Mouse (Mus musculus) stomach, embryonic 15.5 days (tissue): ENCODE data around the gene Sept4. TPM values are rescaled to one million over a fixed set of nuclear protein-coding genes. Genes with fewer than 3 reads are reported as not detected.
A peak's percentile ranks its signal among the peaks of the same experiment; 100 is the strongest.

Experiments used
- ATAC-seq: fragments of 200-750 bp; cut with Nextera tagmentation; 2 replicates; pipeline ENCODE4 v1.8.0; 2017; ENCODE audit warnings: low read depth, moderate number of reproducible peaks, moderate TSS enrichment; ENCODE audit not compliant: insufficient read depth, low FRiP score
- H3K27ac ChIP-seq: fragments of 300-500 bp; sonication (generic); 2 replicates; pipeline ENCODE4 v1.5.1; 2015; ENCODE audit warnings: mild to moderate bottlenecking, inconsistent platforms
- H3K27me3 ChIP-seq: fragments of 300-500 bp; sonication (generic); replicated peaks from 2 replicates; pipeline ENCODE4 v1.6.1; 2015; ENCODE audit warnings: inconsistent platforms
- H3K36me3 ChIP-seq: fragments of 300-500 bp; sonication (generic); 2 replicates; pipeline ENCODE4 v1.6.1; 2015; ENCODE audit warnings: inconsistent platforms
- H3K4me1 ChIP-seq: fragments of 300-500 bp; sonication (generic); 2 replicates; pipeline ENCODE4 v1.6.1; 2015; ENCODE audit warnings: inconsistent platforms
- H3K4me2 ChIP-seq: fragments of 300-500 bp; sonication (generic); 2 replicates; pipeline ENCODE4 v1.6.1; 2015; ENCODE audit warnings: mild to moderate bottlenecking, inconsistent platforms
- H3K4me3 ChIP-seq: fragments of 300-500 bp; sonication (generic); replicated peaks from 2 replicates; pipeline ENCODE4 v1.5.1; 2015; ENCODE audit warnings: inconsistent platforms
- H3K9ac ChIP-seq: fragments of 300-500 bp; sonication (generic); 2 replicates; pipeline ENCODE4 v1.6.1; 2015; ENCODE audit warnings: inconsistent platforms
- H3K9me3 ChIP-seq: fragments of 300-500 bp; sonication (generic); 2 replicates; pipeline ENCODE4 v1.6.1; 2016; ENCODE audit warnings: inconsistent platforms
- WGBS: fragments of 180-500 bp; shearing (Covaris S2); methylation state at CpG from one replicate; pipeline ENCODE4 v1.1.7; 2015; 5-methylcytosine and 5-hydroxymethylcytosine counted together
- polyA plus RNA-seq: library from polyadenylated mRNA; unstranded; fragments of >200 nt; fragmentation: Nextera tagmentation; extraction: Ambion mirVana; gene quantifications from 2 replicates; pipeline ENCODE4 v1.2.1, GENCODE M21; 2015

Gene Sept4
- polyA plus RNA-seq, 1 experiment from 2014 or later, result 22.2 TPM

DNA sequence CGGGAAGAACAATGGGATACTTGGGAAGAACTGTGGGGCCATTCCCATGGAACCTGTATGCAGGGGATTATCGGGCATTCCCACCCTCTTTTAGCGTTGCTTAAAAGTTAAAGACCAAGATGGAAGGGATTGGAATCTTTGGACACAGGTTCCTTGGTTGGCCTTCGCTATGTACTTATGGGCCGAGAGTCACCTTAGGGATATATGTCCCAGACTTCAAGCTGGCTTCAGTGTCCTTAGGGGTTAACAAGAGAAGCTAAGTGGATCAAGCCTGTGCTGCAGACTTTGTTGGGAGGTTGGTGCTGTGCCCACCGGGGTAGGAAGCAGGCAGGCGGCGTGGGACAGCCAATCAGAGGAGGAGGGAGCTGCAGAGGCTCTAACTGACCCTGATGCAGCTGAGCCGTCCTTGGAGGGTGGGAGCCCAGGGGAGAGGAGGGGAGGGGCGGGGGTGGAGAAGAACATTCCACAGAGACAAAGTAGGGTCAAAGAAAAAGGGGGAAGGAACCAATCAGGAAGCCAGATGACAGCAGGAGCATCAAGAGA is 11.9 kb downstream of the Sept4 start:
- Histone ChIP-seq H3K4me2 (no peak overlapping the region), H3K4me3 (no peak overlapping the region), H3K4me1 (peaks cover 10% of the 10 kb centered on the region), H3K9ac (no peak overlapping the region), H3K36me3 (no peaks in the 10 kb centered on the region), H3K9me3 (no peaks in the 10 kb centered on the region), H3K27ac (no peak overlapping the region), H3K27me3 (no peaks in the 10 kb centered on the region; the same call in 1 of the 2 replicates)
- no peak for ATAC-seq
- 52% methylated on average over 9 of the region's 10 CpGs for WGBS

- no peaks in the 10 kb centered on the region for H3K9me3 ChIP-seq
- H3K27ac ChIP-seq, result no peak overlapping the region
- H3K4me2 ChIP-seq, result no peak overlapping the region
- no peak overlapping the region for H3K4me3 ChIP-seq
- H3K9ac ChIP-seq, result no peak overlapping the region
- peaks cover 10% of the 10 kb centered on the region for H3K4me1 ChIP-seq
- H3K36me3 ChIP-seq, result no peaks in the 10 kb centered on the region
- WGBS, result 88% methylated on average over 12 of the region's 12 CpGs
- no peak for ATAC-seq
- no peaks in the 10 kb centered on the region for H3K27me3 ChIP-seq
Measured at GRCm38 (mm10) chr11:87581161-87581865, 12.6 kb downstream of the Sept4 start.

DNA sequence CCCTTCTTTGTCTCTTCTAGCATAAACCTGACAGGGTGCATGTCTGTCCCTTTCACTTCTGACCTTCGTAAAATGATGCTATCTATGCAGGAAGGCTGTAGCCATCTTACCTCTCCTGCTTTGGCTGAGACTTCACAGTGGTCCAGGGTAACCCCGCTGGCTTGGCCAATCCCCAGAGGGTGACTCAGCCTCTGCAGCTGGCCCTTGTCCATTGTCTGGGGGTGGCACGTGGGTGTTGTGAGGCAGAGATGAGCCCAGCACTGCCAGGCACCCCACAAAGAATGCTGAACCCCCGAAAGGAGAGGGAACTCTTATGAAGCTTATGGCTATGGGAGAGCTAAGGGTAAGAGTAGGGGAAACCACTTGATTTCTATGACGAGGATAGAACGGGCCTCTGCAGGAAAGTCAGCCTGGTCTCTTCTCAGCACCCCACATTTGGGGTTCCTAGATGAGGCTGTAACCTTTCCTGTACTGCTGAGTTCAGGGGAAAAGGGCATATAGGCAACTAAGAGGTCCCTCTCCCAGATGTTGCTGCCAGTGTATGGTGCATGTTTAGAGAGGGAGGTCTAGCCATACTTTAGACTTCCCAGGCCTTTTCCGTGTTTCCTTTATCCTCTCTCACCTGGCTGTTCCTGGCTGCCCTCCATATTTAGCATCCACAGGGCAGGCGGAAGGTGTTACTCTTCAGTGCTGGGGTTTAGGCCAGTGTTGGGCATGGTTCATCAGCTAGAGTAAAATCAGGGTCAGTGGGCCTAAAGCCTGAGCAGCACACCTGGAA is 13.4 kb downstream of the Sept4 start:
- 78% methylated on average over 8 of the region's 8 CpGs for WGBS
- Histone ChIP-seq H3K27ac (no peak overlapping the region), H3K27me3 (no peaks in the 10 kb centered on the region), H3K4me1 (peaks cover 10% of the 10 kb centered on the region), H3K4me3 (no peak overlapping the region), H3K9ac (no peak overlapping the region), H3K36me3 (no peaks in the 10 kb centered on the region), H3K9me3 (no peaks in the 10 kb centered on the region), H3K4me2 (no peak overlapping the region)
- no peak for ATAC-seq

- no peaks in the 10 kb centered on the region for H3K36me3 ChIP-seq
Measured at GRCm38 (mm10) chr11:87583291-87584034, 14.8 kb downstream of the Sept4 start.

GRCm38 (mm10) chr11:87584711-87585505 is 16.2 kb downstream of the Sept4 start:
- H3K27me3 ChIP-seq, result no peaks in the 10 kb centered on the region
- 69% methylated on average over 10 of the region's 10 CpGs for WGBS

More at GRCm38 (mm10) chr11:87583291-87584034, 14.8 kb downstream of the Sept4 start:
- no peak overlapping the region for H3K27ac ChIP-seq
- no peak overlapping the region for H3K4me2 ChIP-seq
- peaks cover 5% of the 10 kb centered on the region for H3K4me1 ChIP-seq
- ATAC-seq, result no peak; the same call in 1 of the 2 replicates
- H3K9me3 ChIP-seq, result no peaks in the 10 kb centered on the region
- H3K9ac ChIP-seq, result no peak overlapping the region
- WGBS, result 77% methylated on average over 6 of the region's 6 CpGs
- H3K27me3 ChIP-seq, result no peaks in the 10 kb centered on the region
- H3K4me3 ChIP-seq, result no peak overlapping the region

GRCm38 (mm10) chr11:87587211-87587874 is 18.6 kb downstream of the Sept4 start:
- H3K27me3 ChIP-seq, result no peaks in the 10 kb centered on the region
- 89% methylated on average over 5 of the region's 5 CpGs for WGBS
- H3K4me1 ChIP-seq, result peaks cover 18% of the 10 kb centered on the region
- no peaks in the 10 kb centered on the region for H3K36me3 ChIP-seq
- no peak overlapping the region for H3K4me3 ChIP-seq
- no peak overlapping the region for H3K9ac ChIP-seq
- no peaks in the 10 kb centered on the region for H3K9me3 ChIP-seq
- H3K4me2 ChIP-seq, result no peak overlapping the region
- no peak overlapping the region for H3K27ac ChIP-seq
- no peak for ATAC-seq

More at GRCm38 (mm10) chr11:87584711-87585505, 16.2 kb downstream of the Sept4 start:
- peaks cover 10% of the 10 kb centered on the region; the same call in 1 of the 2 replicates for H3K4me1 ChIP-seq
- H3K4me3 ChIP-seq, result no peak overlapping the region
- H3K9ac ChIP-seq, result no peak overlapping the region
- H3K9me3 ChIP-seq, result no peaks in the 10 kb centered on the region
- no peak for ATAC-seq
- no peaks in the 10 kb centered on the region for H3K36me3 ChIP-seq
- H3K27ac ChIP-seq, result peak overlapping the region; percentile 48
- no peak overlapping the region for H3K4me2 ChIP-seq

GRCm38 (mm10) chr11:87589605-87590004 is 20.9 kb downstream of the Sept4 start:
- 89% methylated on average over 8 of the region's 8 CpGs for WGBS
- Histone ChIP-seq H3K4me1 (peaks cover 39% of the 10 kb centered on the region), H3K27ac (no peak overlapping the region)

DNA sequence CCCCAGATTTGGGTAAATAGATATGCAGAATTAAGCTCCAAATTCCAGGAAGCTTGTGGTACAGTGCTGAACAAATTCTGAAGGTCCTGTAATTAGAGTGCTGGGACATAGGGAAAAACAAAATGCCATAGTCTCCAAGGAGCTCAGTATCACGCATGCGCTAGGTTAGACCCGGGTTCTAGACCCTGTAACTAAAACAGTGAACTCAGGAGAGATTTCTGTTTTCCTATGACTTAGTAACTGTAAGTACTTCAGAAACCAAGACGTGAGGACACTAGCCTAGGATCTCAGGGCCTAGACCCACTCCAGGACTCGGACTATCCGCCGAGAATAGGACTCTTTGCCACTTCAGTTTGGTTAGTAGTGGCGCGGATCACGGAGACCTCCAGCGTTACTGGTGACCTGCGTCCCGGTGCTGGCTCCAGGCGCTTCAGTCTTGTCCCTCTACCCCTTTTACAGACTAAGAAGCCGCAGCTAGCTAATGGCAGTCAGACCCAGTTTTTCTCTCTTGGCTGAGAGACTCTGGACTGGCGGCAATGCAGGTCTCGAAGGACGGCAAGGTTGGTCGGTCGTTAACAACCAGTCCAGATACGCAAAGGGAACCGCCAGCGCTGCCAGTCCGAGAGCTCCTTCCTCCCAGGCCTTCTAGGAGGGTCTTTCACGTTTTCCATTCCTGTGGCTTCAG is 22.3 kb downstream of the Sept4 start:
- H3K4me2 ChIP-seq, result peak overlapping the region; percentile 53
- peak overlapping the region; percentile 87 for H3K9ac ChIP-seq
- H3K27me3 ChIP-seq, result no peaks in the 10 kb centered on the region
- peaks cover 48% of the 10 kb centered on the region for H3K4me1 ChIP-seq
- peak overlapping the region; percentile 93 for H3K27ac ChIP-seq
- no peak for ATAC-seq
- H3K36me3 ChIP-seq, result no peaks in the 10 kb centered on the region
- no peaks in the 10 kb centered on the region for H3K9me3 ChIP-seq
- peak overlapping the region; percentile 76 for H3K4me3 ChIP-seq
- under 1% methylated on average over 25 of the region's 25 CpGs for WGBS

More at GRCm38 (mm10) chr11:87589605-87590004, 20.9 kb downstream of the Sept4 start:
- H3K36me3 ChIP-seq, result no peaks in the 10 kb centered on the region
- H3K9me3 ChIP-seq, result no peaks in the 10 kb centered on the region
- no peak for ATAC-seq
- no peak overlapping the region for H3K9ac ChIP-seq
- no peak overlapping the region for H3K4me3 ChIP-seq
- H3K4me2 ChIP-seq, result 0 out of 2 replicates have a peak overlapping the region, but pooled peaks have one; percentile 53
- no peaks in the 10 kb centered on the region for H3K27me3 ChIP-seq

DNA sequence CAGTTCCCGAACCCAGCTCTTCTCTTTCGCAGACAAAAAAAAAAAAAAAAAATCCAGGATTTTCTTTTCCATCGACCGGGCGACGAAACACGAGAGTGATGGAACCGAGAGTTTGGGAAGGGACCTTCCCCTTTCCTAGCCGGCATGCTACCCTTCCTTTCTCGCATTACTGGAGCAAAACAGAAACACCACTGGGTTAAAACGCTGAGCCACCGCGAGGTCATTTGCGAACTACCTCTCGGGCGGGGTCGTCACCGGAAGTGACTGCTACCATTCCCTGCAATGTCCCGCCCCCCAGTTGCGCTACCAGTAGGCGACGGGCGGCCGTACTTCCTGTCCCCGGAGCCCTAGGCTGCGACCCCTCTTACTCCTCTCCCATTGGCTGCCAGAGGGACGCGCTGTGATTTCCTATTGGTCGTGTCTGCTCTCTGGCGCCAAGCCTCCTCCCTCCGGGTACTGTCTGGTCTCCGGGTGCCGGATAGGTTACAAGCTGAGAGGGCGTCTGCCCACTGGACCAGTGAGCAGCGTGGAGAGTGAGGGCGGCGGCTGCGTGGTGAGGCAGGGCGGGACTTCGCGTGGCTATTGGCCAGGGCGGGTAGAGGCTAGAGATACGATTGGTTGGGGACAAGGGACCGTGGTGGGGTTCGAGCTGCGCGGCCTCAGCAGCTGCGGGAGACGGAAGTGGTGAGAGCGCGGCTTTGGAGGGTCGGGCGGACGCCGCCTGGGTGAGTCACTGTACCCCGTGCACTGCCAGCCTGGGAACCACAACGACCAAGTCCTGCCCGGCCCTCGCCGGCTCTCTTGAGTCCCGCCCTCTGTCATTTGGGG is 23.0 kb downstream of the Sept4 start, which contains the start of gene Mtmr4:
Mtmr4 (plus strand) TSS at position 637 of the 828 bp plus-strand sequence.
- Histone ChIP-seq H3K4me3 (peak within 1 kb of the TSS; percentile 76), H3K4me2 (peak within 1 kb of the TSS; percentile 85), H3K9me3 (no peaks in the 10 kb centered on the region), H3K4me1 (peaks cover 56% of the 10 kb centered on the region), H3K36me3 (no peaks in the 10 kb centered on the region), H3K27ac (peak within 1 kb of the TSS; percentile 96), H3K9ac (peak within 1 kb of the TSS; percentile 87), H3K27me3 (no peaks in the 10 kb centered on the region)
- WGBS, result under 1% methylated on average over 61 of the region's 61 CpGs
- ATAC-seq, result peak; percentile 97
